Mouse (Mus musculus) liver, adult 2 months (tissue): Measurements from ENCODE around the gene 1700029J07Rik. TPM values are rescaled to one million over a fixed set of nuclear protein-coding genes. Genes with fewer than 3 reads are reported as not detected.

ENCODE experiments used
- DNase-seq: peaks from one replicate; pipeline ENCODE4 v3.0.0-alpha.2; 2011; ENCODE audit warnings: low read depth, low spot score; ENCODE audit errors: extremely low read depth
- H3K27ac ChIP-seq: fragments of 200-500 bp; replicated peaks from 2 replicates; pipeline ENCODE4 v1.5.1; 2012; ENCODE audit warnings: low read depth, mild to moderate bottlenecking, control low read depth, inconsistent platforms, low read length; ENCODE audit not compliant: insufficient read depth
- H3K27me3 ChIP-seq: fragments of 200-500 bp; 2 replicates; pipeline ENCODE4 v1.6.1; 2012; ENCODE audit warnings: mild to moderate bottlenecking, moderate library complexity, low read length, inconsistent platforms; ENCODE audit not compliant: control insufficient read depth, insufficient read depth
- H3K36me3 ChIP-seq: fragments of 200-500 bp; 2 replicates; pipeline ENCODE4 v1.6.1; 2012; ENCODE audit warnings: low read length, inconsistent platforms; ENCODE audit not compliant: control insufficient read depth, insufficient read depth
- H3K4me1 ChIP-seq: fragments of 200-500 bp; 2 replicates; pipeline ENCODE4 v1.6.1; 2011; ENCODE audit warnings: low read length; ENCODE audit not compliant: control insufficient read depth, insufficient read depth
- H3K4me3 ChIP-seq: fragments of 200-500 bp; 2 replicates; pipeline ENCODE4 v1.5.1; 2011; ENCODE audit warnings: low read depth, mild to moderate bottlenecking, control low read depth, low read length, moderate library complexity; ENCODE audit not compliant: insufficient read depth
- H3K79me2 ChIP-seq: fragments of 200-500 bp; 2 replicates; pipeline ENCODE4 v1.6.1; 2012; ENCODE audit warnings: inconsistent platforms, mild to moderate bottlenecking, low read length, moderate library complexity; ENCODE audit not compliant: control insufficient read depth, insufficient read depth
- H3K9ac ChIP-seq: fragments of 200-500 bp; 2 replicates; pipeline ENCODE4 v1.6.1; 2012; ENCODE audit warnings: low read depth, mild to moderate bottlenecking, control low read depth, inconsistent platforms, low read length
- CTCF ChIP-seq: fragments of 200-500 bp; IDR thresholded peaks from 2 replicates; pipeline ENCODE4 v1.5.1; 2011; ENCODE audit warnings: low read depth, low read length, control low read depth
- POLR2A ChIP-seq: fragments of 200-500 bp; IDR thresholded peaks from 2 replicates; pipeline ENCODE4 v1.6.1; 2011; ENCODE audit warnings: low read length, control low read depth; ENCODE audit not compliant: insufficient read depth; ENCODE audit errors: extremely low read depth
- WGBS: fragments of 180-500 bp; shearing (Covaris S2); methylation state at CpG from one replicate; pipeline ENCODE4 v1.1.7; 2018; 5-methylcytosine and 5-hydroxymethylcytosine counted together
- polyA plus RNA-seq: library from polyadenylated mRNA; depleted of rRNA; stranded (reverse); fragments of >200 nt; gene quantifications from 2 replicates; pipeline ENCODE4 v1.2.3, GENCODE M21; 2012
- total RNA-seq: library from RNA; depleted of rRNA; stranded (reverse); fragments of >200 nt; gene quantifications from 2 replicates; pipeline ENCODE4 v1.2.3, GENCODE M21; 2014

The 1700029J07Rik gene
- total and polyA plus RNA-seq, 2 experiments = 0.13 to 0.65 TPM

- H3K79me2 ChIP-seq = no peaks in the 10 kb centered on the region
- DNase-seq = no peak
- no peak overlapping the region for H3K27ac ChIP-seq
- H3K4me1 ChIP-seq = no peaks in the 10 kb centered on the region
- H3K4me3 ChIP-seq = no peak overlapping the region
- no peaks in the 10 kb centered on the region for H3K36me3 ChIP-seq
- H3K9ac ChIP-seq = no peak overlapping the region
- no peaks in the 10 kb centered on the region for H3K27me3 ChIP-seq
- no peak for TF ChIP-seq POLR2A
- TF ChIP-seq CTCF = no peak
- 92% methylated on average over 7 of the region's 7 CpGs for WGBS
Observed at GRCm38 (mm10) chr8:45922116-45922515, 52.9 kb downstream of the 1700029J07Rik start.

- Histone ChIP-seq H3K27me3 (no peaks in the 10 kb centered on the region), H3K27ac (no peak overlapping the region), H3K79me2 (no peaks in the 10 kb centered on the region), H3K36me3 (no peaks in the 10 kb centered on the region), H3K4me1 (no peaks in the 10 kb centered on the region), H3K4me3 (no peak overlapping the region), H3K9ac (no peak overlapping the region)
- DNase-seq = no peak
- WGBS = 90% methylated on average over 7 of the region's 7 CpGs
- TF ChIP-seq CTCF (no peak), POLR2A (no peak)
Observed at GRCm38 (mm10) chr8:45920392-45920791, 54.7 kb downstream of the 1700029J07Rik start.

GRCm38 (mm10) chr8:45918891-45919290 lies 56.2 kb downstream of the 1700029J07Rik start:
- no peak overlapping the region for H3K4me3 ChIP-seq
- 85% methylated on average over 15 of the region's 15 CpGs for WGBS

GRCm38 (mm10) chr8:45917040-45917679 lies 57.9 kb downstream of the 1700029J07Rik start:
- no peak for TF ChIP-seq POLR2A
- TF ChIP-seq CTCF = no peak
- H3K27me3 ChIP-seq = no peaks in the 10 kb centered on the region
- 90% methylated on average over 20 of the region's 20 CpGs for WGBS
- no peak overlapping the region for H3K4me3 ChIP-seq
- no peak overlapping the region for H3K27ac ChIP-seq
- H3K4me1 ChIP-seq = no peaks in the 10 kb centered on the region
- H3K9ac ChIP-seq = no peak overlapping the region
- DNase-seq = no peak
- H3K36me3 ChIP-seq = no peaks in the 10 kb centered on the region
- H3K79me2 ChIP-seq = no peaks in the 10 kb centered on the region

More at GRCm38 (mm10) chr8:45918891-45919290, 56.2 kb downstream of the 1700029J07Rik start:
- Histone ChIP-seq H3K79me2 (no peaks in the 10 kb centered on the region), H3K36me3 (no peaks in the 10 kb centered on the region), H3K9ac (no peak overlapping the region), H3K27me3 (no peaks in the 10 kb centered on the region), H3K27ac (no peak overlapping the region), H3K4me1 (no peaks in the 10 kb centered on the region)
- TF ChIP-seq POLR2A (no peak), CTCF (no peak)
- no peak for DNase-seq

- Histone ChIP-seq H3K4me3 (no peak overlapping the region), H3K4me1 (no peaks in the 10 kb centered on the region), H3K27me3 (no peaks in the 10 kb centered on the region), H3K27ac (no peak overlapping the region), H3K36me3 (no peaks in the 10 kb centered on the region), H3K79me2 (no peaks in the 10 kb centered on the region), H3K9ac (no peak overlapping the region)
- 64% methylated on average over 3 of the region's 3 CpGs for WGBS
- DNase-seq = no peak
- TF ChIP-seq CTCF (no peak), POLR2A (no peak)
Observed at GRCm38 (mm10) chr8:45916496-45916895, 58.6 kb downstream of the 1700029J07Rik start.

GRCm38 (mm10) chr8:45913707-45914106 lies 61.3 kb downstream of the 1700029J07Rik start:
- no peaks in the 10 kb centered on the region for H3K27me3 ChIP-seq
- H3K36me3 ChIP-seq = no peaks in the 10 kb centered on the region
- no peaks in the 10 kb centered on the region for H3K4me1 ChIP-seq
- H3K79me2 ChIP-seq = no peaks in the 10 kb centered on the region
- TF ChIP-seq CTCF (no peak), POLR2A (no peak)
- 93% methylated on average over 11 of the region's 11 CpGs for WGBS
- H3K27ac ChIP-seq = no peak overlapping the region
- no peak overlapping the region for H3K9ac ChIP-seq
- H3K4me3 ChIP-seq = no peak overlapping the region
- no peak for DNase-seq
